Mouse (Mus musculus) embryo, embryonic 9.5 days (tissue): ENCODE data around the gene Pam16.
A peak's percentile ranks its signal among the peaks of the same experiment; 100 is the strongest.

ENCODE experiments used
- DNase-seq: peaks from one replicate; pipeline ENCODE4 v3.0.0-alpha.2; 2017; ENCODE audit errors: extremely low spot score

Pam16 gene

DNA sequence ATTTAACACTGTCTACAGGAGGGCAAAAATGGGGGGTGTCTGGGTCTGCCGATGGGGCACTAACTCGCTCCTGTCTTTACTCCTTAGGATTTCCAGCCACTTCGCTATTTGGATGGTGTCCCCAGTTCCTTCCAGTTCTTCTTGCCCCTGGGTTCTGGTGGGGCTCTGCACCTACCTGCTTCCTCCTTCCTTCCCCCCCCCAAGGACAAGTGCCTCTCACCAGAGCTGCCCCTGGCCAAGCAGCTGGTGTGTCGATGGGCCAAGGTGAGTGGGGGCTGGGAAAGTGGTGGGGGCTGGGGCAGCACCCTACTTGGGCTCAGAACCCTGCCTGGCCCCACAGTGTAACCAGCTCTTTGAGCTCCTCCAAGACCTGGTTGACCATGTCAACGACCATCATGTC lies 13.6 kb downstream of the Pam16 start:
- no peak for DNase-seq

DNA sequence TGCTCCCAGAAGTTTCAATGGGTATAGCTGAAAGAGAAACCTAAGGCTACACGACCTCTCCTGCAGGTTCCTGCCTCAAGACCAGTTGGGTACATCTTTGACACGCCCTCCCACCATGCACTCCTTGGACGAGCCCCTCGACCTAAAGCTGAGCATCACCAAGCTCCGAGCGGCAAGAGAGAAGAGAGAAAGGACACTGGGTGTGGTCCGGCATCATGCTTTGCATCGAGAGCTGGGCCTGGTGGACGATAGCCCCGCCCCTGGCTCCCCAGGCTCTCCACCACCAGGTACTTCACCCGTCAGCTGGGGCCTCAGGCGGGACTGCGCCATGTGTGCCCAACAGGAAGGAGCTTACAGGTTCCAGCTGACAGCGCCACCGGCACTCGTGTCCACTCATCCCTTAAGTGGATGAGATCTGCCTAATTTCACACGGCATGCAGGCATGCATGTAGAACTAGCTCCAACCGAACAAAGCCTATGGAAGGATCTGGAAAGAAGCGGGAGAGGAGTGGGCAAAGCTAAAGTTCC lies 16.2 kb downstream of the Pam16 start:
- DNase-seq, result no peak

DNA sequence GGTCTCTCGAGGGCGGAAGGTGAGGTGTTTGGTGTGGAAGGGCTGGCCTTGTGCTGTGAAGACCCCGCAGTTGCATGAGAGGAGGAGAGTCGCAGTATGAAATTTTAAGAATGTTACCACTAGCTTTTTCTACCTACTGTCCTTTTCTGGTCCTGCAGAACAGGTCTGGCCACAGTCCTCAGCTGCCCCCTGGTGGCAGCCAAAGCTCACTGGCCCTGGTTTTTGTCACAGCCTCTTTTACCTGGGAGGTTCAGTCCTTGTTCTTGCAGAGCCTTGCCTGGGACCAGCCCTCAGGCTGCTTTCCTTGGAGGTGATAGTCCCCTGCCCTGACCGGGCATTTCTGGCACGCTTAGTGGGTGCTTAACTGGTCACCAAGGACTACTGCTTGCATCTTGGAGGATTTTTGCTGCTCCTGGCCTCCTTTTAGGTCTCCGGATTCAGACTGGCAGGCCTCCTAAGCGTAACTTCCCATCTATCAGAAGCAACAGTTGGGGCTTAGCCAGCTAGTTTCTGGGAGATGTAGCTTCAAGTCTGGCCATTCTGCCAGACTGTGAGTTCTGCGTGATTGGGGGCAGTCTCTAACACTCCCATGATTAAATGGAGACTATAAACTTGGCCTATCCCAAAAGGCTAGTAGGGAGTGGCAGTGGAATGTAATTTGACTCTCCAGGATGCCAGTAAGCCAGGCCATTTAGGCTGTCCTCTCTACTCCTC lies 16.8 kb downstream of the Pam16 start:
- DNase-seq, result peak; percentile 81

DNA sequence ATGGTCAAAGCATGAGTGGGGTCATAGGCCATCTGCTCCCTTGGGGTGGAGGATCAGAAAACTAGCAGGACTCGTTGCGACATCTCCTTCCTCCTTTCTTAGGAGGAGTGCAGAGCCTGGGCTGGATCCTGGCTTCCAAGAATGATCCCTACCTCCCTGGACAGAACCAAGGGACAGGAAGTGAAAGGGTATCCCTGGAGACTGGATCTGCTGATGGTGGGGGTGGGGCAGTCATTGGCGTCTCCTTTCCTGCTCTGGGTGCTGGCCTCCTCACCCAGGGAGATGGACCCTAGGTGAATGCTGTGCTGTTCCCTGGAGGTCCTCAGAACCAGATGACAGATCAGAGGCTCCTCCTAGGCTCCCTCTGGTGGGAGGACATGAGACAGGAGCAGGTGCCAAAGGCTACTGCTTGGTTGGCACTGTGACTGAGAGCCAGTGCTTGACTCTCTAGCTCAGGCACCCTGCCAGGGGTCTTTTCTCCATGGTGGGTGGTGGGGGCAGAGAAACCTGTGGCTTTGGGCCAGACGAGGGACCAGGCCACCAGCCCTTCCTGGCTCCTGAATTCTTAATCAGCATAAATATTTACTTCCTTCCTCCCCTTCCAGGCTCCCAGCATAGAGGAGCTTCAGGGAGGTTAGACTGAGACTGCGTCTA lies 18.2 kb downstream of the Pam16 start:
- DNase-seq, result no peak

DNA sequence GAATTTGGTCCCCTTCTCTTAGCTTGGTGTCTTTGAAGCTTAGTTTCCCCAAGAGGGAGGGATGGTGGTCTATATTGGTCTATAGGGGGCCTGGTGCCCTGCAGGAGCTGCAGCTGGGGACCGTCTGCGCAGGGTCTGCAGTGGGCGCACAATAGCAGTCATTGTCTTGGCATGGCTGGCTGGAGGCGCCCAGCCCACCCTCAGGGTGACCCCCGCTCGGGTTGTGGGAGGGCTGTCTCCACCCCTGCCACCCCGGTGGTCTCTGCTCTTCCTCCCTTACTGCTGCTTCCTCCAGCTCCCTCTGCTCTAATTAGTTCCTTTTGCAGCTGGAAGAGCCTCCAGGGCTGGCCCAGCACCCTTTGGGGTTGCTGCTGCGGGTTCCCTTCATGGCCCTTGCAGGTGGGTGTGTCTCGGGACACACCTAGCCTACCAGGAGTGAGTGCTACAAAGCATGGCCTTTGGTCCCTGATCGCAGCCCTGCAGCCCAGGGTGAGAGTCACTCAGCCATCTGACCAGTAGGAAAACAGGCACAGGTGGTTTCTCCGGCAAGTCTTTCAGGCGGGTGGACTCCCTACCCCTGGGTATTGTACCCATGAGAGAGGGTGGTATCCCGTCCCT lies 19.2 kb downstream of the Pam16 start:
- no peak for DNase-seq

DNA sequence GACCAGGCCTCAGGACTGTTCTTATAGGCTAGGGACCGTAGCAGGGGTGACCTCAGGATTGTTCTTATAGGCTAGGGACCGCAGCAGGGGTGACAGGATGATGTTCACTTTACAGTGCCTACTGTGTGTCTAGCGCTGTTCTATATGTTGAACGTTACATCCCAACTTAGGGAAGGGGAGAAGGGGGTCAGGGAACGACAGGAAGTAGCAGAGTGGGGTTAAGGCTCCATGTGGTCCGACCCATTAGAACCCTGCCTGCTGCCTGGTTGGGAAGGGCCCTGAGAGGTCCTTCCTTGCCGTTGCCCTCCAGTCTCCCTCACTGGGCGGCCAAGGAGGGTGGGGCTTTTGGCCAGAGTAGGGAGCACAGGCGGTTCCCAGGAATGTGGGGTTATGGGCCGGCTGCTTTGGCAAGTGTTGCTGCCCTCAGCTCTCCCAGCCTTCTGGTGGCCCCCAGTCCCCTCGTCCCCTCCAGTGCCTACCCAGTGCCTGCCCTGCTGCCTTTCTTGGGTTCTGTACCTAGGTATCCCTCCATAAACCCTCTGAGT lies 20.4 kb downstream of the Pam16 start:
- no peak for DNase-seq

DNA sequence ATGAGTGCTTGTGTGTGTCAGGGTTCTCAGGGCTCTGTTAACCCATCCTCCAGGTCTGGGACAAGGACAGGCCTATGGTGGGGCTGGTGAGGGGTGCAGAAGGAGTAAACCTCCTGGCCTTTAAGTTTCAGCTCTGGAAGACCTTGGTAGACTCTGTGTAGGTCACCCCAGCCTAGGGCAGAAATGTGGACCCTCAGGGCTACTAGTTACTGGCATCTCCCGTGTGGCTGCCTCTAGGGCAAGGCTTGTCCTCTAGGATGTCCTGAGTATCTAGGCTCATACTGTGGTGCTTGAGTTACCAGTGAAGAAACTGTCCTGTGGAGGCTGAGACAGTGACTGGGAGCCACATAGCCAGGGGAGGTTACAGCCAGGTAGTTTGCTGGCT lies 21.3 kb downstream of the Pam16 start:
- no peak for DNase-seq

DNA sequence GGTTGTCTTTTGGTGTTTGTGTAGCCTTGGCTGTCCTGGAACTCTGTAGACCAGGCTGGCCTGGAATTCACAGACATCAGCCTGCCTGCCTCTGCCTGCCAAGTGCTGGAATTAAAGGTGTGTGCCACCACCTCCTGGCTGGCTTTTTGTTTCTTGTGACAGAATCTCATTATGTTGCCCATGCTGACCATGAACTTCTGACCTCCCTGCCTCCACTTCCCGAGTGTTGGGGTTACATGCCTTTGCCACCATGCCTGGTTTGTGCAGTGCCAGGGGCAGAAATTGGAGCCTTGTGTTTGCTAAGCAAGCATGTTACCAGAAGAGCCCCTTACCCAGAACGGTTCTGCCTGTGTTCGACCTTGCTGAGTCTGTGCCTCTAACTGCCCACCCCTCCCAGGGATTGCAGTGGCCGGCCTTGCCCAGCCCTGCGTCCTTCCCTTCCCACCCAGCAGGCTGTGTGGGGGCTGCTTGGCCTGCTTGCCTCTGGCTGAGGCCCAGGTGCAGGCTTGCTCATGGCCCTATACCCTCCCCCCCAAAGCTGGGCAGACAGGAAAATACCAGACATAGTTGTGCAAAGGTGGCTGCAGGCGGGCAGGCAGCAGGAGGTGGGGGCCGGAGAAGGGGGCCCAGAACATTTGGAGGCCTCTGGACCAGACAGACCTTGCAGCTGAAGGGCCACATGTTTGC lies 21.9 kb downstream of the Pam16 start:
- DNase-seq, result no peak

DNA sequence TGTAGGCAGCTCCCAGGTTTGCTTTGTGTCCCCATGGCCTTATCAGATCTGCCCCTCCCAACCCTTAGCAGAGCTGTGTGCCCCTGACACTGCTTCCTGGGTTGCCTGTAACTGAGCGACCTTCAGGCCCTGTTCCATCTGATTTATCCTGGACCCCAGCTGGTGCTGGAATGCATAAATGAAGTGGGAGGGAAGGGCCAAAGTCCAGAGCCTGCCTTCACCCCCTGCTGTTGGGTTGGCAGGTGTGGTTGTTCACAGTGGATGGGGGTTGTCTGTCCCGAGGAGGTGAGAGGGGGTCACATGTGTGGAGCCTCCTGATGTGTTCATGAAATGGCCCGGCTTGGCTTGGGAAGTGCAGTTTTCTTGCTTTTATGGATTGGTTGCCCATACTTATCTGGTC lies 22.6 kb downstream of the Pam16 start:
- no peak for DNase-seq

DNA sequence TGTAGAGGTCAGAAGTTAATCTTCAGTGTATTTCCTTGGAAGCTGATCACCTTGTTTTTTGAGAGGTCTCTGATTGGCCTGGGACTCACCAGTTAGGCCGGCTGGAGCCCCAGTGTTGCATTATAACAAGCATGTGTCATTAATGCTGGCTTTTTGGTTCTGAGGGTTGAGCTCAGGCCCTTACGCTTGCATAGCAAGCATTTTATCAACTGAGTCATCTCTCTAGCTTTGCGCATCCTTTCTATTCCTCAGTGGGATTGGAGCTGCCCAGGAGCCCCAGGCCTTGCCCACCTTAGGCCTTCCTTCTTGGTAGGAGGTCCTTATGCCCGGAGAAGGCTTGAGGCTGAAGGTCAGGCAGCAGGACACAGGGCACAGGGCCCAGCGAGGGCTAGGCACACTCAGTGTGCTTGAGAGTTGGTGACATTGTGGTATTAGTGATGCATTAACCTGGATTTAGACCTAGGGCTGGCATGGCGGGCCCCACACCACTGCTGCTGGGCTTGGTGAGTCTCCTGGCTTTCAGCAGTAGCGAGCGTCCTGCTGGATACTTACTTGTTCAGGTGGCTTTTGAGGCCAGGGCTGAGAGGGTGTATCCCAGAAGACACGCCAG lies 24.0 kb downstream of the Pam16 start:
- no peak for DNase-seq

DNA sequence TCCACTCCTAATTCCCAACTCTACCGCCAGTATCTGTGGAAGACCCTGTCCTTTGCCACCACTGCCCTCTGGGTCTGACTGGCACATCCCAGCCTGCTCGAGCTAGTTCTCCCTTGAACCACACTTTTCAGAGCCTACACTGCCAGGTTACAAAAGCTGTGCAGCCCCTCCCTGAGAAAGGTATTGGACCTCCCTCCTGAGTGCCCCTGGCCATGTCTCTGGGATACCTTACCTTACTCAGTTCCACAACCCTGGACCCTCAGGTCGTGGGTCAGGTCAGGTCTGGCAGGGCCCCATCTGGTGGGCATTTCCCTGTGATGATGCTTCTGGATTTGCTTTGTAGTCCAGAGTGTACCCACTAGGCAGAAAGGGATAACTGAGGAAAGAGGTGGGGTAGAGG lies 25.2 kb downstream of the Pam16 start:
- no peak for DNase-seq

DNA sequence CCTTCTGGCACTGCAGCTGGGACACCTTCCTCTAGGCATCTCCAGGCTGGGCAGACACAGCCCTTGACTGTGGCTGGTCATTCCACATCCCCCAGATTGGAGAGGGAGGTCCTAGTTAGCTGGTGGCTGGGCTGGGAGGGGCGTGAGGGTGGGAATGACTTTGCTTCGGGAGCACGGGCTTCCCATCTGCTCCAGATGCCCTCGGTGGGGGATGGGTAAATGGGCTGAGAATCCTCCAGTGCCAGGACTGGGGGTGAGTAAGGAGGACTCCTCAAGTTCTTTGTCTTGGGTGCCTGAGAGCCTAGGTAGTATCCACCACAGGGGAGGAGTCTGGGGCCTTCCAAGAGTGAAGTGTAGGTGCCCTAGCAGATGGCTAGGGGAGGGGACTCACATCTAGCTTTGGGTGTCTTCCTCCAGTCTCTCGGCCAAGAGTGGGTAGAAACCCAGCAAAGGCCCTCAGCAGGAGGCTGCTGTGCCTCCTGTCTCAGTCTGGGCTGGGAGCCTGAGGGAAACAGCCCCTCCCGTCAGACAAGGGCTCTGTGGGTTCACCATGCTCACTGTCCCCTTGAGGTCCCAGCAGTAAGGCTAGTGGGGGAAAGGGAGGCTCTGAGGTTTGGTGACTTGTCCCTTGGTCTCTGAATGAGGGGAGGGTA lies 25.8 kb downstream of the Pam16 start:
- DNase-seq, result no peak

DNA sequence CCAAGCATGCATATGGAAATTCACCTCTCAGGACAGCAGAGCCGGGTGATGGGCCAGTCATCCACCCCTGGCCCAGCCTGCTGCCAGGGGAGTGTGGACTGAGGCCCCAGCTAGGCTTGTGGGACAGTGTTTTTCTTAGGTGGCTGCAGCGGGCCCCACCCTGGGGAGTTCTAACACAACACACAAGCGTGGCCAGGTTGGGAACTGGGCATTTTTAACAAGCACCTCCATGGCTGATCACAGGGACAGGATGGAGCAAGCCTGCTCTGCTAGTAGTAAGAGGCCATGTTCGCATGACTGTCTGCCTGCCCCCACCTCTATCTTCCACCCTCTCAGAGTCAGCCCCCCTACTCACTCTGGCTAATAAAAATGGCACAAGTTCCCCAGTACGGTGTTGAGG lies 26.7 kb downstream of the Pam16 start:
- DNase-seq, result no peak

DNA sequence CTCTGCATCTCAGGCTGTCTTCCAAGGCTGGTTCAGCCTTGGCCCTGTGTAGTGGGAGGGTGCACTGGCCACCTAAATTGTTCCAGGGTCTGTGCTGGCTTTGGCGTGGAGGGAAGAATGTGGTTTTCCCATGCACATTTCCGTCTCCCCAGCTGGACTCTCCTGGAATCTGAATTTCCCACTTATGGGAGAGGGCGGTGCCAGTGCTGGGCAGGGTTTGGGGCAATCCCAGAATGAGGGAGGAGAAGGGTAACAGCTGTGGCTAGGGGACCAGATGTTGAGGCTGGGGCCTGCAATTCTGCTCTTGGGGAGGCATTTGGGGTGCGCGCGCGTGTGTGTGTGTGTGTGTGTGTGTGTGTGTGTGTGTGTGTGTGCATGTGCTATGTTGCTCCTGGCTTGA lies 27.5 kb downstream of the Pam16 start:
- DNase-seq, result no peak

DNA sequence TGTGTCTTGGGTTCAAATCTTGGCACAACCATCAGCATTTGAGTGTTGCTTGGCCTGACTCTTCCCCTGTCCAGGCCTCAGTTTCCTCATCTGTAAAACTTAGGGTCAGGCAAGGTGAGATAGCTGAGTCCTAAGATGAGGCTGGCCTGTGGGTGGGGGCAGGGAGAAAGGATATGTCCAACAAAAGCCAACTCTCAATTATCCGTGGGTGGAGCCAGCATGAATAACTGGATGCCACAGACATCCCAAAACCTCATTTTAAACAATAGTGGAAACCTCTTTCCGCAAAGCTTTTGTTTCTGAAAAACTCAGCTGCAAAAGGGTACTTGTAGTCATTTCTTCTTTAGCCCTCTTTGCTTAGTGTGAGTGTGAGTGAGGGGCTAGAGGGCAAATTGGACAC lies 28.0 kb downstream of the Pam16 start:
- no peak for DNase-seq

DNA sequence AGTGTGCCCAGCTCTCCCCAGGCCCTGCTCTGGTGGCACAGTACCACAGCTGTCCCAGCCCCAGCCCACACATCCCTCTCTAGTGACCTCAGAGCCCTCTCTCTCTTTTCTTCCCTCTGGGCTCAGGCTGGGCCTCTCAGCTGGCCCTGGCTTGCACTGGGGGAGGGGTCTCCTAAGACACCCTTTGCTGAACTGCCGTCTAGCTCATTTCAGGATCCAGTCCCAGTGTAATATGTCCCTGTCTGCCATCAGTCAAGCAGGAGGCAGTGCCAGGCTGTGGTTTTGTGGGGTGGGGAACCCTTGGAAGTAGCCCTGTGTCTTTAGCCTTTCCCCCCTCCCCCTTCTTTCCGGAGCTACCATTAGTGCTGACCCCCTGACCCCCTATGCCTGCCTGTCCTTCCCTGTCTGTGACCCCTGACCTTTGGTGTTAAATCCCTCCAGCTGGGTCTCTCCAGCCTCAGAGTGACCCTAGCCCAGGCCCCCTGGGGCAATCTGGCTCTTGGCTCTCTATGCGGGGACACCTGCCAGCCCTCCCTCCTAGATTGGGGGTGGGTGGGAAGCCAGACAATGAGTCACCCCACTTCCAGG lies 28.6 kb downstream of the Pam16 start:
- DNase-seq, result peak; percentile 92

DNA sequence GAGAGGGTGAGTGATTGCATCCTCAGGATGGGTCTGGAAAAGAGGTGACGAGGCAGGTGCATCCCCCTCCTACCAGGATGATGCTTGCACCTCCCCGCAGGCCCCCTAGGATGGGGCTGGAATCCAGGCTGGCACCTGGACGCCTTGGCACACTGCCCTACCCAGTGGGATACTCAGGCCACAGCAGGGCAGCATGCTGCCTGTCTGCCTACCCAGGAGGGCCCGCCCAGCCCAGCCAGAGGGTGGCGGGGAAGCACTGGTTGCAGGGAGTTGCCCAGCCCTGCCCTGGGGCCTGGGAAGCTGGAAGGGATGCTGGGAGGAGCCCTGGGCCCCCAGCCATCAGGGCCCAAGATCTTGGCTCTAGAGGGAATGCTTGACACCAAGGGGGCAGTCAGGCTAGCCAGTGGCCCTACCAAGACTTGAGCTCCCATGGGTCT lies 29.2 kb downstream of the Pam16 start:
- peak; percentile 47 for DNase-seq

DNA sequence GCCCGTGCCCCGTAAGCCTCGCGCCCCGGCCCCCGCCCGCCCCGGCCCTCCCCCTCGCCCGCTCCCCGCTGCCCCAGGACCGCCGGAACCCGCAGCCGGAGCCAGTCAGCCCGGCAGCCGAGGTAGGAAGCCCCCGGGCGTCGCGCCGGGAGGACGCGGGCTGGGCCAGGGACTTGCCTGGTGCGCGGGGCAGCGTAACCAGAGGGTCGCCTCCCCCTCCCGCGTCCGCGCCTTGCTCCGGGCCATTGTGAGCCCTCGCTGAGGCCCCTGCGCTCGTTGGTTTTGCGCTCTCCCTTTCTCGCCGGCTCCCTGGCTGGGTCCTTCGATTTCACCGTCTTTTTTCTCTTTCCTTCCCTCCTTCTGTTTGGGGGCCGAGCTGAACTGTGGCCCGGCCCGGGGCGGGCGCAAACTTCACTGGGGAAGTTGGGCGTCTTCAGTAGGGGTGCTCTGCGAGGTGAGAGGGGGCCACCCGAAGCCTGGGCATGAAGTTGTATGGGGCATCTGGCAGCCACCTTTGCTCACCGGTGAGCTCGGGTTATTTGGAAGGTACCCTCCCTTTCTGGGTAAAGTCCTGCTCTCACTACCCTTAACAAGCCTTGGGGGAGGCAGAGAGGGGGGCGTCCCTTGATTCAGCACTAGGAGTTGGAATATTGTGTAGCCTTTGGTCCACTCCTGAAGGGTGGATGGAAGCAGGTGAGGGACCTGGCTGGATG lies 29.8 kb downstream of the Pam16 start:
- no peak for DNase-seq

DNA sequence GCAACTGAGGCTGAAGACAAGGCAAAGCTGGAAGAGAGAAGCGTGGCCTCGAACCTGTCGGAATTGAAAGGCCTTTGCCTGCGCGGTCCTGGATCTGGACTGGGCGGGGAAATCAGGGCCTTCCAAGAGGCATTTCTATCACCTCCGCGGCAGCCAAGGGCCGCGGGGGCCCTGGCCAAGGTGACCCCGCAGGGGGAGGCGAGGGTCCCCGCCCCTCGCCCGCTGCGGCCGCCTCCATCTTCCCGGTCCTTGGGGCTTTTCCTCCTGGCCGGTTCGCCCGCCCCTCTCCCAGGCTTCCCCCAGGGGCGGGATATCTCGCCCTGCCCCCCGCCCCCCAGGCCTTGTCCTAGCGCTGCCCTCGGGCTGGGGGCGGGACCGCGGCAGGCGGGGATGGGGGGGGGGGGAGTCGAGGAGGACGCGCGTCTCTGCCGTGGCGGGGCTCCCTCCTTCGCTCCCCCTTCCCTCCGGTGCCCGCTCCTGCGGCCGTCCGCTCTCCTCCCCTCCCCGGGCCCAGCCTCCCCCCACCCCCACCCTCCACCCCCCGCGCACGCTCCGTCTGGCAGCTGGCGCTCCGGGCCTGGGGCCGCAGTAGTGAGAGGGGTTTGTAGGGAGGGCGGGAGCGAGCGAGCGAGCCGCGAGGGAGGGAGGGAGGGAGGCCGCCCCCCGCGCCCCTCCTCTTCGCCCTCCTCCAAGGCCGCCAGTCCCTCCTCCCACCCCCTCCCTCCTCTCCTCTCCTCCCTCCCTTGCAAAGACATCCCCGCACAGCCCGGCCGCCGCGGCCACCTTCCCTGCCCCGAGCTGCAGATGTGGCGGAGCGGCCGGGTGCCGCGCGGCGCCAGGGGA lies 30.6 kb downstream of the Pam16 start, which contains the start of gene Glis2:
TSS of gene Glis2 (plus strand) at position 743 of the 843 bp plus-strand sequence.
- peak; percentile 93 for DNase-seq
